Mouse (Mus musculus): Measurements from ENCODE around the gene Col13a1. TPM values are rescaled to one million over a fixed set of nuclear protein-coding genes. Genes with fewer than 3 reads are reported as not detected.

Gene Col13a1
- polyA plus RNA-seq, 2 experiments from 2014 or later = not detected

GRCm38 (mm10) chr10:61894564-61894963 is 84.3 kb downstream of the Col13a1 start:
- no peak for ATAC-seq

- ATAC-seq = no peak
Observed at GRCm38 (mm10) chr10:61891138-61891537, 87.8 kb downstream of the Col13a1 start.

- no peak for ATAC-seq
Observed at GRCm38 (mm10) chr10:61890294-61890693, 88.6 kb downstream of the Col13a1 start.

- ATAC-seq = no peak
Observed at GRCm38 (mm10) chr10:61879427-61879826, 99.5 kb downstream of the Col13a1 start.

GRCm38 (mm10) chr10:61877787-61878186 is 101.1 kb downstream of the Col13a1 start:
- no peak for ATAC-seq

GRCm38 (mm10) chr10:61869796-61870195 is 109.1 kb downstream of the Col13a1 start:
- ATAC-seq = no peak

- no peak for ATAC-seq
Observed at GRCm38 (mm10) chr10:61866045-61866580, 112.8 kb downstream of the Col13a1 start.

- no peak for ATAC-seq
Observed at GRCm38 (mm10) chr10:61859451-61859850, 119.5 kb downstream of the Col13a1 start.

- ATAC-seq = no peak
Observed at GRCm38 (mm10) chr10:61855139-61855675, 123.7 kb downstream of the Col13a1 start.

GRCm38 (mm10) chr10:61852824-61853223 is 126.1 kb downstream of the Col13a1 start:
- ATAC-seq = no peak

- ATAC-seq = no peak
Observed at GRCm38 (mm10) chr10:61848553-61848952, 130.4 kb downstream of the Col13a1 start.

GRCm38 (mm10) chr10:61845476-61845875 is 133.4 kb downstream of the Col13a1 start:
- ATAC-seq = no peak

- no peak for ATAC-seq
Observed at GRCm38 (mm10) chr10:61844475-61844874, 134.4 kb downstream of the Col13a1 start.

- no peak for ATAC-seq
Observed at GRCm38 (mm10) chr10:61842261-61842660, 136.6 kb downstream of the Col13a1 start.

- ATAC-seq = no peak
Observed at GRCm38 (mm10) chr10:61839326-61839725, 139.6 kb downstream of the Col13a1 start.

GRCm38 (mm10) chr10:61838769-61839168 is 140.1 kb downstream of the Col13a1 start:
- peak; percentile 49 for ATAC-seq

- no peak for ATAC-seq
Observed at GRCm38 (mm10) chr10:61837286-61837685, 141.6 kb downstream of the Col13a1 start.

GRCm38 (mm10) chr10:61834288-61834687 is 144.6 kb downstream of the Col13a1 start:
- ATAC-seq = no peak

- ATAC-seq = no peak
Observed at GRCm38 (mm10) chr10:61832713-61833112, 146.2 kb downstream of the Col13a1 start.

- no peak for ATAC-seq
Observed at GRCm38 (mm10) chr10:61831741-61832140, 147.2 kb downstream of the Col13a1 start.

- no peak for ATAC-seq
Observed at GRCm38 (mm10) chr10:61831251-61831650, 147.7 kb downstream of the Col13a1 start.

- no peak for ATAC-seq
Observed at GRCm38 (mm10) chr10:61830817-61831216, 148.1 kb downstream of the Col13a1 start.

- ATAC-seq = no peak
Observed at GRCm38 (mm10) chr10:61829046-61829445, 149.9 kb downstream of the Col13a1 start.

GRCm38 (mm10) chr10:61827950-61828936 is 150.7 kb downstream of the Col13a1 start:
- ATAC-seq = no peak
